Mouse (Mus musculus): Measurements from ENCODE around the gene Dars.

GRCm38 (mm10) chr1:128328218-128328617 lies 89.0 kb downstream of the Dars start, which contains the start of gene Lct:
- TF ChIP-seq POLR2A (IDR thresholded peaks at IDR 0.05; ENCODE audit: extremely low read depth, insufficient read depth, low read length) (no peak), CTCF (IDR thresholded peaks at IDR 0.05; ENCODE audit: extremely low read depth, insufficient read depth, low read length) (no peak)

All from cortical plate, adult 2 months (tissue).